Mouse (Mus musculus): ENCODE results near the gene Olfr564. TPM values are rescaled to one million over a fixed set of nuclear protein-coding genes. Genes with fewer than 3 reads are reported as not detected.

Olfr564 gene
- total RNA-seq (2023) = not detected

DNA sequence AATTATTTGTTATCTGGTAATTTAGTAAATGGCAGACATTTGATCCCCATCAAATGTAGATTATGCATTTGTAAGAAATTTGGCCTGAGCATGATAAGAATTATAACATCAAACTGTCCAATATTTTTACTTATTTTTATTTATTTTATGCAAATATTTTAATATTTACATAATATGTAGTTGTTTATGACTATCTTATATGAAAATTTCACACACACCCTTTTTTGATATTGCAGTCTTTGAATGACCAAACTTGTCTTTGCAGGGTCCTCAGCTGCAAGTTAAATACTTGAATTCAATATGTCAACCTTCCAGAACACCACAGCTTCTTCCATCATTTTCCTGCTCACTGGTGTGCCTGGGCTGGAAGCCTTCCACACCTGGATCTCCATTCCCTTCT, at the start of gene Olfr564:
Gene Olfr564, plus strand, starts transcription at position 301 of the 400 bp plus-strand sequence.

DNA sequence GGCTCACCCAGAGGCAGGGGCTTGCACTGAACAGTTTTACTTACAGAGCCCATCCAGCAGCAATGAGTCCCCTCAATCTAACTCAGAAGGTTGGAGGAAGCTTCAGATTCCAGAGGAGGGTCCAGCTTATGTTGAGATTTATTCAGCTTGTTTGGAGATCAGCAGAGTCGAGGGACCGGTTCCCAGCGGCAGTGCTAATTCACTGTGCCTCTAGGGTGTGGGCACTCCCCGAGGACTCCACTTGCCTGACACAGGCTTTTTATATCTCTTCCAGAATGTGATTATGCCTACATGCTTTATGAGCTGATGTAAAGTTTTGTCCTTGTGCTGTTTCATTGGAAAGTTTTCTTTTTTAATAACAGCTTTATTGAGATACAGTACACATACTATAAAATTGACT, 44.0 kb upstream of the Olfr564 start, which contains the start of the genes Olfr560 and Olfr78:
Gene Olfr560, minus strand, starts transcription at position 101 of the 400 bp plus-strand sequence.
Gene Olfr78, minus strand, starts transcription at position 206 of the 400 bp plus-strand sequence.

DNA sequence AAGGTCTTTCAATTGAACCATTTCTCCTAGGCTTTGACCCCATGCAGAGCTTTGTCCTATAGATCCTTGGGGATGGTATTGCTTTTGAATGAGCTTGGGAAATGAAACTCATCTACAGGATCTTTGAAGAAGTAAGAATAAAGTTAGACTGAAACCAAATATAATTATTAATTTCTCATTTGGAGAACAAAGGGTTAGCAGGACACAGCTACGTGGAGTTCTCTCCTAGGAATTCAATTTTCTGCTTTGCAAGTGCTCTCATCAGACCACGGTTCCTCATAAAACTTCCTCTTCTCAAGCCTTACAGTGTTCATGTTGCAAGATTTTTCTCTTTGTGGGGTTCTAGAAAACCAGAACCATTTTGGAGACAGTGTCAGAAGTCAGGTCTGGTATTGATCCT, 32.4 kb upstream of the Olfr564 start, which contains the start of gene Olfr561:
Gene Olfr561, plus strand, starts transcription at position 301 of the 400 bp plus-strand sequence.

Other genes starting within 250 kb of the Olfr564 start
- 43.3 TPM for gene Trim21, start 238.0 kb upstream of the Olfr564 start, total RNA-seq (2023)
- not detected for gene Olfr550, start 232.0 kb upstream of the Olfr564 start, total RNA-seq (2023)
- not detected for gene Olfr551, start 211.6 kb upstream of the Olfr564 start, total RNA-seq (2023)
- gene Olfr552, start 205.7 kb upstream of the Olfr564 start, total RNA-seq (2023) = not detected
- gene Olfr553, start 185.3 kb upstream of the Olfr564 start, total RNA-seq (2023) = not detected
- not detected for gene Olfr554, start 165.0 kb upstream of the Olfr564 start, total RNA-seq (2023)
- gene Olfr555, start 144.7 kb upstream of the Olfr564 start, total RNA-seq (2023) = not detected
- not detected for gene Olfr556, start 138.6 kb upstream of the Olfr564 start, total RNA-seq (2023)
- gene Trim68, start 116.2 kb upstream of the Olfr564 start, total RNA-seq (2023) = 14.1 TPM
- not detected for gene Olfr557, start 107.6 kb upstream of the Olfr564 start, total RNA-seq (2023)
- gene Olfr558, start 101.3 kb upstream of the Olfr564 start, total RNA-seq (2023) = not detected
- not detected for gene Olfr33, start 84.4 kb upstream of the Olfr564 start, total RNA-seq (2023)
- not detected for gene Olfr559, start 76.0 kb upstream of the Olfr564 start, total RNA-seq (2023)
- not detected for gene Olfr560, start 44.1 kb upstream of the Olfr564 start, total RNA-seq (2023)
- not detected for gene Olfr78, start 44.0 kb upstream of the Olfr564 start, total RNA-seq (2023)
- gene Olfr561, start 32.3 kb upstream of the Olfr564 start, total RNA-seq (2023) = not detected
- not detected for gene Olfr566, start 55.3 kb downstream of the Olfr564 start, total RNA-seq (2023)
- gene Olfr568, start 73.6 kb downstream of the Olfr564 start, total RNA-seq (2023) = not detected
- gene Olfr569, start 87.4 kb downstream of the Olfr564 start, total RNA-seq (2023) = not detected
- gene Olfr570, start 91.1 kb downstream of the Olfr564 start, total RNA-seq (2023) = not detected
- gene Olfr571, start 114.1 kb downstream of the Olfr564 start, total RNA-seq (2023) = not detected
- not detected for gene Olfr572, start 120.9 kb downstream of the Olfr564 start, total RNA-seq (2023)
- gene Olfr573-ps1, start 139.1 kb downstream of the Olfr564 start, total RNA-seq (2023) = not detected
- not detected for gene Olfr574, start 145.0 kb downstream of the Olfr564 start, total RNA-seq (2023)
- gene Olfr575, start 155.3 kb downstream of the Olfr564 start, total RNA-seq (2023) = not detected
- not detected for gene Olfr576, start 159.2 kb downstream of the Olfr564 start, total RNA-seq (2023)
- gene Olfr577, start 172.5 kb downstream of the Olfr564 start, total RNA-seq (2023) = not detected
- gene Olfr578, start 185.8 kb downstream of the Olfr564 start, total RNA-seq (2023) = not detected
- not detected for gene Olfr582, start 234.5 kb downstream of the Olfr564 start, total RNA-seq (2023)
- gene Olfr583, start 247.8 kb downstream of the Olfr564 start, total RNA-seq (2023) = not detected